Mouse (Mus musculus): ENCODE data around the gene Cnbd2.

GRCm38 (mm10) chr2:156309948-156310347, 2.2 kb upstream of the Cnbd2 start:
- no peak for TF ChIP-seq CTCF (IDR thresholded peaks at IDR 0.05; ENCODE audit: low read depth, low read length)
- no peak for TF ChIP-seq POLR2A (IDR thresholded peaks at IDR 0.05; ENCODE audit: insufficient read depth, low read length)

All from ES-Bruce4 (cell line).